Mouse (Mus musculus): ENCODE results near the gene Vhl.

Vhl gene

GRCm38 (mm10) chr6:113623941-113624751 lies at the start of gene Vhl:
Vhl (plus strand) TSS chr6:113623959.
- DNase-seq (ENCODE audit: low spot score), result peak; percentile 90

GRCm38 (mm10) chr6:113576044-113576443 lies 47.7 kb upstream of the Vhl start:
- DNase-seq (ENCODE audit: low spot score), result no peak

- DNase-seq (ENCODE audit: low spot score), result no peak
These were observed 44.5 kb upstream of the Vhl start for GRCm38 (mm10) chr6:113579306-113579705.

DNA sequence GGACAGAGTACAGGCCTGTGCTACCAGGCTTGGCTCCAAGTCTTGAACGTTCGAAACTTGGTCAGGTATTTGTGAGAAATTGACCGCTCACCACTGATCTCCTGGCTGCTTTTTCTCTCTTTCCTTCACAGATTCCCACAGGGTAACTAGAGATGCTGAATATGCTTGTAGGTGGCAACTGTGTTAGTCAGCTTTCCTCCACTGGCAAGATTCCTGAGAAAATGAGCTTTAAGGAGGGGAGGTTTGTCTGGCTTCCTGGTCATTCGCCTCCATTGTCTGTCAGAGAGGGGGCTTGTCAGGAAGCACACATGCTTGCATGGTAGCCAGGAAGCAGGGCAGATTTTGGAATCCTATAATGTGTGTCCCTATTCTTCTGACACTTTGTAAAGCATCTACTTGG lies 40.7 kb upstream of the Vhl start:
- DNase-seq (ENCODE audit: low spot score), result no peak

- DNase-seq (ENCODE audit: low spot score), result no peak
These were observed 38.7 kb upstream of the Vhl start for GRCm38 (mm10) chr6:113585065-113585464.

GRCm38 (mm10) chr6:113586466-113587183 lies 37.1 kb upstream of the Vhl start:
- DNase-seq (ENCODE audit: low spot score), result no peak

DNA sequence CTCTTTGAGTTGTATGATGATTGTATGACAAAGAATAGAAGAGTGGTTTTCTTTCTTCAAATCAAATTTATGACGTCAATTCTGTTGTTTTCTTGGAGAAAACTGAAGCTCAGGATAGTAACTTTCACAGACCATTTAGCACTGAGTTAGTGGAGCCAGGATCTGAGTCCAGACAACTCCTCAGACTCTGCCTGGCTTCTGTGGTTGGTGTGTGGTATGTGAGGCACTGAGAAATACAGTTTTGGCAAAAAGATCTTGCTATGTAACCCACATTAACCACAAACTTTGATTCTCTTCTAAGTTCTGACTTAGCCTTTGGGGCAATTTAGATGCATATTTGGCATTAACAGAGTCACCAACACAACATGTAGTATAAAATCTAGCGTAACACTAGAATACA lies 31.1 kb upstream of the Vhl start:
- DNase-seq (ENCODE audit: low spot score), result no peak

DNA sequence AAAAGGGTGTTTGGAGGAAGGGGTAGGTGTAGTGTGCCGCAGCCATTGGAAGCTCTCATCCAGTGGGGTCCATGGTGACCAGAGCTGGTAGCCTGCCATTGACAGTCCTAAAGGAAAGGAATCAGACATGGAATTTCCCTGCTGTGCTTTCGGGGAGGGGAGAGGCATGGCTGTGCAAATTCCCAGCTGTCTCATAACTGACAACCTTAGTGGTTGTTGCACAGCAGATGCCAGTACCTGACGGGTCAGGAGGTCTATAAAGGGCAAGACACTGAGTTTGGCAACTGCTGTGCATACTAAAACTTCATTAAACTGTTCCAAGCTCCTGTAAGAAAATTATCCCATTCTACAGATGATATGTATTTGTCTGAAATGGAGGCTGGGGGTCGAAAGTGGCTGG lies 25.8 kb upstream of the Vhl start:
- DNase-seq (ENCODE audit: low spot score), result no peak

DNA sequence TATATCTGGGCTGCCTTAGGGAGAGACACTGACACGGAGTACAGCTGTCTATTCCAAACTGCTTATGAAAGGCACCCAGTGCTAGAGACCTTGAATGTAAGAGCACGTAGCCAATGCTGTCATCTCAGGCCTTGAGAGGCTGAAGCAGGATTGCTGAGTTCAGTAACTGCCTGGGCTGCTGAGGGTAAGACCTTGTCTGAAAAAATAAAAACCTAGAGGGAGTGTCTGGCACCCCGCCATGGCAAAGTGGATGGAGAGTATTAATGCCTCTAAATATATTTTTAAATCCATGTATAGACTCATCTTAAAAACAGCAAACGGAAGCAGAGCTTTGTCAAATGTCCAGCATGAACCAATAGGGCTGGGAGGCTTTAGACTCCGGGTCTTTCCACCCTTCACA lies 23.9 kb upstream of the Vhl start:
- no peak for DNase-seq (ENCODE audit: low spot score)

DNA sequence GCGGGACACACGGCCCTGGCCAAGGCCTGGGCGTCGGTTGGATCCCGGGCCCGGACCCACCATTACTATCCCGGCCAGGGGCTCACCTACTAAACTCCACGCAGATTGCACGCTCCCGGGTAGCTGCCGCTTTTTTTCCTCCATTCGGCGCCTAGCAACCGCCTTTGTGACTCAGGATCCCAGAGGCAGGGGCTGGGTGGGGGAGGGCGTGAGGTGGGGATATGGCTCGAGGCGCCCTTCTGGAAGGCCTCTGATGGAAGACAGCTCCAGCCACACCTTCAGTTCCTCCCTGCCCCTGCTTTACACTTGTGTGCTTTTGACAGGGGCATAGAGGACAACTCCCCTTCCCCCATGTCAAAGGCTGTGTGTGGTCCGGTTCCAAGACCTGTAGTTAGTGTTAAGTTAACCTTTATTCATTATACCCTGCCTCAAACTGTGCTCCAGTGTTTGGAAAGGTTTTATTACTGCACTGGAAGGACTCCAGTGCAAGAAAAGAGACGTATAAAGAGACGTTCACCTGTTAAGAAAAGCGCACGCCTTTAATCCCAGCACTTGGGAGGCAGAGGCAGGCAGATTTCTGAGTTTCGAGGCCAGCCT lies 23.1 kb upstream of the Vhl start, which contains the start of gene Fancd2os:
Gene Fancd2os, minus strand, starts transcription at position 173 of the 597 bp plus-strand sequence.
- no peak for DNase-seq (ENCODE audit: low spot score)

DNA sequence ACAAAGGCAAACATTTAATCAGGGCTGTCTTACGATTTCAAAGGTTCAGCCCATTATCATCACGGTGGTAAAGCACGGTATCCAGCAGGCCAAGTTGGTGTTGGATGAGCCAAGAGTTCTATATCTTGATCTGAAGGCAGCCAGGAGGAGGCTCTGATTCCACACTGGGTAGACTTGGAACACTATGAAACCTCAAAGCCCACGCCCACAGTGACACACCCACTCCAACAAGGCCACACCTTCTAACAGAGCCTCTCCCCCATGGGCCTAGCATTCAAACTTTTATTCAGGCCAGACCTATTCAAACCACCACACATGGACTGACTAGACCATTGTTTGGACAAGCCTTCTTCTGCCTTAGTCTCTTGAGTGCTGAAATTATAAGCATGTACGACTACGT lies 20.9 kb upstream of the Vhl start:
- DNase-seq (ENCODE audit: low spot score), result no peak

GRCm38 (mm10) chr6:113603993-113604392 lies 19.8 kb upstream of the Vhl start:
- no peak for DNase-seq (ENCODE audit: low spot score)

DNA sequence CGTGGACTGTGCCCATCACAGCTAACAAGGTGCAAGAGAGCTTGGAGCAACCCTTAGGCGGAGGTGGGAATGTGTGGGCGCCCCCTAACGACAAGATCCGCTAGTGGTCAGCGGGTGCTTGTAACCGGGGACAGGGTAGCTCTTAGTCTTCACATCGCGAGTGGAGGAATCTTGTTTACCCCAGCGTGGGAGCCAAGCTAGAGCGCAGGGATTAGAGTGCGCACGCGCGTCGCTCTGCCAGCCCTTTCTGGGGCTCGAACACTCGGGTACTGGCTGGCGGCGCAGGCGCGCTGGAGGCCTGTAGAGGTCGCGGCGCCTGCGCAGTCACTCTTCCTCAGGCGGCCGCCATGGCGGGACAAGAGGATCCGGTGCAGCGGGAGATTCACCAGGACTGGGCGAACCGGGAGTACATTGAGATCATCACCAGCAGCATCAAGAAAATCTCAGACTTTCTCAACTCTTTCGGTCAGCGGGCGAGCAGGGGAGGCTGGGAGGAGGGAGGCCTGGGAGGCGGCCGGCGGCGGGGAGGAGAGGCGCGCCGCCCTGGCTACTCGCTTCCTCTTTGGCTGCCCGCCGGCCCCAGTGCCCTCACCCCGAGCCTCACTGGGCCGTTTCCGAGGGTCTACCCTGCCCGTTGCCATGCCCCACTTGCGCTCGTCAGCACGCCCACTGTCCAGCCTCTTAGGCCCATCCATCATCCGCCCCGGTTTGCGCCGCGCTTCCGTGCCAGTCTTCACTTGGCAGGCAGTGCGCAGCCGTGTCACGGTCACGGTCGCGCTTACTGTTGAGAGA lies 19.1 kb upstream of the Vhl start, which contains the start of gene Brk1:
Gene Brk1, plus strand, starts transcription at position 341 of the 792 bp plus-strand sequence.
- peak; percentile 89 for DNase-seq (ENCODE audit: low spot score)

DNA sequence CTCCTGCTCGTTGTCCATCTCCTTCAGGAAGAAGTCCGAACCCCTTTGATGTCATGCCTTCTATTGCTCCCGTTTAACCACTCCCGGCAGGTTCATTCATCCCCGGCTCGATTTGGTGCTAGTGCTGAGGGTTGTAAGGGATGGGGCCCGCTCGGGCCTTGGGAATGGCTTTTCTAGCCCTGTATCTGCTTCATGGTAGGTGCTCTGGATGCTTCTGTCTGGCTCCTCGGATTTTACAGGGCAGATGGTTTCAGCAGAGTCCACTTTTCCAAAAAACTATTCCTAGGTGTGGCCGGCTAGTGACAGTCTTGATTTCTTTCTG lies 18.6 kb upstream of the Vhl start:
- no peak for DNase-seq (ENCODE audit: low spot score)

DNA sequence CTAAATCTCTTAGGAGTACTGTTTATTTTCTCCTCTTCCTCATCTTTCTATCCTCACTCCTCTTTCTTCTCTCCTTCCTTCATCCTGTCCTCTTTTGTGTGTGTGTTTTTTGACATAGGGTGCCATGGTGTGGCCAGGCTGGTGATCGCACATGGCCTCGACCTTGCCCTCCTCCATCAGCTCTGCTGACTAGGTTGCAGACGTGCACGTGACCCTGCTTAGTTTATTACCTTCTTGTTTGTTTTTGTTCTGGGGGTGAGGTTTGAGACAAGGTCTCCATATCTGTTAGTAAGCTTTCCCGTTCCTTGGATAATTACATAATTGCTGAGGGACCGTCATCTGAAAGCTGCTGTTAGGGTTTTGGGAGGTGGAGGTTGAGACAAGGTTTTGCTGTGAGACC lies 14.9 kb upstream of the Vhl start:
- DNase-seq (ENCODE audit: low spot score), result no peak

- DNase-seq (ENCODE audit: low spot score), result no peak
These were observed 14.5 kb upstream of the Vhl start for GRCm38 (mm10) chr6:113609293-113609692.

DNA sequence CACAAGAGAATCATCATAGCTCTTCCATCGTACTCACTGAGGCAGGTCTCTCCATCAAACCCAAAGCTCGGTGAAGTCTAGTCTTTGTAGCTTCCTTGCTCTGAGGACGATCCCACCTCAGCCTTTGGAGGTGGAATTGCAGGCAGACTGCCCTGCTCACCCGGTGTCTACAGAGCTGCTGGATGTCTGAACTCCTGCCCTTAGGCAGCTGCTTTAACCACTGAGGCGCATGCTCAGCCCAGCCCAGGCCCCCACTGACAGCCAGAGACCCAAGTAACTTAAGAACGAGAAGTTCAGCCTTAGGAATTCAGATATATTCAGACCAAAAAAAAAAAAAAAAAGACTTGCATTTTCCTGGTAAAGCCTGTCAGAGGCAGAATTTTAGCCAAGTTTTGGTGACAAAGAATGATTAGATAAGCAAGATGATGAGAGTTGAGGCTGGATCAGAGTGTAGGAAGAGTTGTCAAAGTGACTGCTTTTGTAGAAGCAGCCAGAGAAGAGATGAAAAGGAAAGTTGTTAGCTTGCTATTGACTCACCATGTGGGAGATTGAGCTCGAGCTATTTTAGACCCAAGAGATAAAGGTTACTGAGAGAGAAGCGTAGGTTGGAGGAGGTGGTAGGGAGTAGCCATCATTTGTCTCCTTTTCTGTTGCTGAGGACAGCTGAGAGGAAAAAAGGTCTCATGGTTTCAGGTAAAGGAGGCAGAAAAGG lies 11.3 kb upstream of the Vhl start:
- DNase-seq (ENCODE audit: low spot score), result no peak

GRCm38 (mm10) chr6:113614152-113614551 lies 9.6 kb upstream of the Vhl start:
- DNase-seq (ENCODE audit: low spot score), result no peak

GRCm38 (mm10) chr6:113614997-113615396 lies 8.8 kb upstream of the Vhl start:
- DNase-seq (ENCODE audit: low spot score), result no peak

DNA sequence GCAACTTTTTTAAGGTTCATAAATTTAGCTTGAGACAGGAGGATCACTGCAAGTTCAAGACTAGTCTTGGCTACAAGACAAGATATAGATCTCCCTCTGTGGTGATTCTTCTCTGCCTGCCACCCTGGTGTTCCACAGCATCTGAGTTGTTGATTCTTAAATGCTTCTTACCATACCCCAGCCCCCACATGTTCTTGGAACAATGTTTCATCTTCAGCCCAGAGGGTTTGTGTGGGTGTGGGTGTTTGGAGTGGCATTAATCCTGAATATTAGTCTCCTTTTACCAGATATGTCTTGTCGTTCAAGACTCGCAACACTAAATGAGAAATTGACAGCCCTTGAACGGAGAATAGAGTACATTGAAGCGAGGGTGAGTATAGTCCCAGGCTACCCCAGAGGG lies 8.3 kb upstream of the Vhl start:
- DNase-seq (ENCODE audit: low spot score), result no peak

DNA sequence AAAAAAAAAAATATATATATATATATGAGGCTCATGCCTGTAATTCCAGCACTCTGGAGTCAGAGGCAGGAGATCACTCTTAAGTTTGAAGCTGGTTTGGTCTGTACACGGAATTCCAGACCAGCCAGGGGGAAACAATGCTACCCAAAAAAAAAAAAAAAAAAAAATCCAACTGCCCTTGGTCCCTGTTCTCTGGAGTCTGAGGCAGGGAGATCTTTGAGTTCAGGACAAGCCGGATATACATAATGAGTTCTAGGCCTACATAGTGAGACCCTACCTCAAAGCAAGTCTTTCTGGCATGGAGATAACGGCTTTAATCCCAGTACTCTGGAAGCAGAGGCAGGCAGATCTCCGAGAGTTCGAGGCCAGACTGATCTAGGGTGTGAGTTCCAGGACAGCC lies 373 bp upstream of the Vhl start:
- no peak for DNase-seq (ENCODE audit: low spot score)

Measured in urinary bladder, postnatal 14 days (tissue).